Mouse (Mus musculus): ENCODE data around the gene Rictor. TPM values are rescaled to one million over a fixed set of nuclear protein-coding genes. Genes with fewer than 3 reads are reported as not detected.

Gene Rictor
- 57.1 and 64.4 TPM in 2 replicates for polyA plus RNA-seq (2015; fragmentation: Nextera tagmentation; extraction: Ambion mirVana)

DNA sequence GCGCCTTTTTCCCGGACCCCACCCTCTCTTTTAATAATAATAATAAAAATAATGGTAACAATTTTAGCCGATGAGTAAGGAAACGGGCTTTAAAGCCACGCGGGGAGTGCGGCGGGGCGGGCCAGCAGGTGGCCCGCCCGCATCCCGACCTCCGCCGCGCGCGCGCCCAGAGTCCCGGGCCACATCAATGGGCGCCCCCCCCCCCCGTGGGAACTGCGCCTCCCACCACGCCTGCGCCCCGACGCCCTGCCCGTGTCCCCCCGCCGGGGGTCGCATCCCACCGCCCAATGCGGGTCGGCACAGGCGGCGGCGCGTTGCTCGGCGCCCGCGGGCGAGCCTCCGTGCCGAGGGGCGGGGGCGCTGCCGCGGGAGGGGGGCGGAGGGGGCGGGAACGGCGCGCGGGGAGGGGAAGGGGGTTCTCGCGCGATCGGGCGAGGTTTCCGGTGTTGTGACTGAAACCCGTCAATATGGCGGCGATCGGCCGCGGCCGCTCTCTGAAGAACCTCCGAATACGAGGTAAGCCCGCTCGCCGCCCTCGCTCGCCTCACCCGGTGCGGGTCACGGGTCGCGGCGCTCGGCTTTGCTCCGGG lies at the start of gene Rictor:
TSS of gene Rictor (plus strand) at position 444 of the 590 bp plus-strand sequence.
- under 1% methylated on average over 46 of the region's 82 CpGs for WGBS
- Histone ChIP-seq H3K36me3 (ENCODE audit: control insufficient read depth, insufficient read depth, low read length) (no peaks in the 10 kb centered on the region), H3K4me3 (ENCODE audit: low read depth, low read length) (peak within 1 kb of the TSS; percentile 96)

DNA sequence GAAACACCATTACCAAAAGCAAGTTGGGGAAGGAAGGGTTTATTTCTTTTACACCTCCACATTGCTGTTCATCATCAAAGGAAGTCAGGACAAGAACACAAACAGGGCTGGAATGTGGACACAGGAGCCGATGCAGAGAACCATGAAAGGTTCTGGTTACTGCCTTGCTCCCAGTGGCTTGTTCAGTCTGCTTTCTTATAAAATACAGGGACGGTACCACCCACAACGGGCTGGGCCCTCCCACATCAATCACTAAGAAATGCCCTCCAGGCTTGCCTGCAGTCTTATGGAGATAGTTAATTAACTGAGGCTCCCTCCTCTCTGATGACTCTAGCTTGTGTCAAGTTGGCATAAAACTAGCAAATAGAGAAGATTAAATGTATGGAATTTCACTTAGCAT lies 46.2 kb upstream of the Rictor start:
- Histone ChIP-seq H3K4me2 (ENCODE audit: low read length) (no peak overlapping the region), H3K4me3 (ENCODE audit: low read depth, low read length) (no peak overlapping the region), H3K9ac (ENCODE audit: low read depth, low read length) (no peak overlapping the region), H3K4me1 (ENCODE audit: control insufficient read depth, insufficient read depth, low read length) (no peaks in the 10 kb centered on the region), H3K36me3 (ENCODE audit: control insufficient read depth, insufficient read depth, low read length) (no peaks in the 10 kb centered on the region), H3K9me3 (replicated peaks; ENCODE audit: control insufficient read depth, low read length, poor library complexity, severe bottlenecking) (no peaks in the 10 kb centered on the region), H3K27ac (ENCODE audit: low read length) (no peak overlapping the region), H3K27me3 (ENCODE audit: control insufficient read depth, insufficient read depth, low read depth, low read length) (no peaks in the 10 kb centered on the region)
- no peak for ATAC-seq
- 36% methylated on average over 3 of the region's 3 CpGs for WGBS

More for the DNA sequence above, at the start of gene Rictor:
- Histone ChIP-seq H3K27ac (ENCODE audit: low read length) (peak within 1 kb of the TSS; percentile 95), H3K27me3 (ENCODE audit: control insufficient read depth, insufficient read depth, low read depth, low read length) (no peaks in the 10 kb centered on the region), H3K9me3 (replicated peaks; ENCODE audit: control insufficient read depth, low read length, poor library complexity, severe bottlenecking) (no peaks in the 10 kb centered on the region), H3K9ac (ENCODE audit: low read depth, low read length) (peak within 1 kb of the TSS; percentile 96), H3K4me2 (ENCODE audit: low read length) (peak within 1 kb of the TSS; percentile 82), H3K4me1 (ENCODE audit: control insufficient read depth, insufficient read depth, low read length) (peaks cover 31% of the 10 kb centered on the region)
- peak; percentile 93 for ATAC-seq

GRCm38 (mm10) chr15:6663991-6664390 lies 44.2 kb upstream of the Rictor start:
- no peaks in the 10 kb centered on the region for H3K36me3 ChIP-seq (ENCODE audit: control insufficient read depth, insufficient read depth, low read length)
- WGBS, result 64% methylated on average over 7 of the region's 7 CpGs
- no peak overlapping the region for H3K9ac ChIP-seq (ENCODE audit: low read depth, low read length)
- no peak overlapping the region for H3K4me2 ChIP-seq (ENCODE audit: low read length)
- no peaks in the 10 kb centered on the region for H3K4me1 ChIP-seq (ENCODE audit: control insufficient read depth, insufficient read depth, low read length)
- H3K27me3 ChIP-seq (ENCODE audit: control insufficient read depth, insufficient read depth, low read depth, low read length), result no peaks in the 10 kb centered on the region
- no peak for ATAC-seq
- no peak overlapping the region for H3K27ac ChIP-seq (ENCODE audit: low read length)
- H3K4me3 ChIP-seq (ENCODE audit: low read depth, low read length), result no peak overlapping the region
- no peaks in the 10 kb centered on the region for H3K9me3 ChIP-seq (replicated peaks; ENCODE audit: control insufficient read depth, low read length, poor library complexity, severe bottlenecking)

DNA sequence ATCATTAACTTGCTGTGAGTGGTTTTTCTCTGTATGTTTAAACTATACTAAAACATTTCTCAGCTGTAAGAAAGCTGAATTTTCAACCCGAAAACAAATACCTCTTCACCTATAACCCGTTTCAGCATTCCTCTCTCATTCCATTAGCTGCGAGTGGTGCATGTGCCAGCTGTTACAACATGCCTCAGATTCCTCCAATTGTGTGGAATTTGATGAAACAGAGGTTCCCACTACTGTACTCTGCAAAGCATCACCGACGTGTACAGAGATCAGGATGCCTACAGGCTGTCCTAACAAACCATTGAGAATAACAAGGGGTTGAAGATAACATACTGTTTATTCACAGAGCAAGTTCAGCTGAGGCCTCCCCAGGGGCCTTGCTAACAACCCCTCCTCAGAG lies 42.1 kb upstream of the Rictor start:
- H3K27me3 ChIP-seq (ENCODE audit: control insufficient read depth, insufficient read depth, low read depth, low read length), result no peaks in the 10 kb centered on the region
- whole genome bisulfite sequencing, result 58% methylated on average over 5 of the region's 5 CpGs
- H3K4me1 ChIP-seq (ENCODE audit: control insufficient read depth, insufficient read depth, low read length), result no peaks in the 10 kb centered on the region
- no peak for ATAC-seq
- H3K4me2 ChIP-seq (ENCODE audit: low read length), result no peak overlapping the region
- no peak overlapping the region for H3K27ac ChIP-seq (ENCODE audit: low read length)
- H3K9ac ChIP-seq (ENCODE audit: low read depth, low read length), result no peak overlapping the region
- no peak overlapping the region for H3K4me3 ChIP-seq (ENCODE audit: low read depth, low read length)
- no peaks in the 10 kb centered on the region for H3K9me3 ChIP-seq (replicated peaks; ENCODE audit: control insufficient read depth, low read length, poor library complexity, severe bottlenecking)
- no peaks in the 10 kb centered on the region for H3K36me3 ChIP-seq (ENCODE audit: control insufficient read depth, insufficient read depth, low read length)

GRCm38 (mm10) chr15:6668793-6669437 lies 39.3 kb upstream of the Rictor start:
- Histone ChIP-seq H3K27me3 (ENCODE audit: control insufficient read depth, insufficient read depth, low read depth, low read length) (no peaks in the 10 kb centered on the region), H3K4me3 (ENCODE audit: low read depth, low read length) (no peak overlapping the region), H3K4me1 (ENCODE audit: control insufficient read depth, insufficient read depth, low read length) (no peaks in the 10 kb centered on the region), H3K27ac (ENCODE audit: low read length) (no peak overlapping the region), H3K9ac (ENCODE audit: low read depth, low read length) (no peak overlapping the region), H3K9me3 (replicated peaks; ENCODE audit: control insufficient read depth, low read length, poor library complexity, severe bottlenecking) (no peaks in the 10 kb centered on the region), H3K36me3 (ENCODE audit: control insufficient read depth, insufficient read depth, low read length) (no peaks in the 10 kb centered on the region), H3K4me2 (ENCODE audit: low read length) (no peak overlapping the region)
- no peak for ATAC-seq
- 47% methylated on average over 14 of the region's 14 CpGs for WGBS

DNA sequence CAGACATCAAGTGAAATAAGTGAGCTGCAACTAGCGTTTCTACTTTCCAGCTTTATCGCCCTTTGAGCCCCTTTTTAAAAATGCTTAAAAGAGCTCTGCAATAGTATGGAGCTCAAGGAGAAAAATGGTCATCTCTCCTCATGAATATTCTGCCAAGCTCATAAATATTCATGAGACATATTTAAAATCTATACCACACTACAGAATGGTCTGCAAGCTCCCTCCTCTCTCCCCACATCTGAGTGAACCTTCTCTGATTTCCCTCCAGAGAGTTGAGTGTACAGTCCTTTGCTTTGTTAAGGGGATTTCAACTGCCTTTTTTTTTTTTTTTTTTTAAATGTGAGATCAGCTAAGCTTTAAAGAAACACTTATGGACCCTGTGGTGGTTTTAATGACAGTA lies 29.7 kb upstream of the Rictor start:
- ATAC-seq, result no peak
- Histone ChIP-seq H3K27me3 (ENCODE audit: control insufficient read depth, insufficient read depth, low read depth, low read length) (no peaks in the 10 kb centered on the region), H3K9me3 (replicated peaks; ENCODE audit: control insufficient read depth, low read length, poor library complexity, severe bottlenecking) (no peaks in the 10 kb centered on the region), H3K36me3 (ENCODE audit: control insufficient read depth, insufficient read depth, low read length) (no peaks in the 10 kb centered on the region), H3K4me1 (ENCODE audit: control insufficient read depth, insufficient read depth, low read length) (no peaks in the 10 kb centered on the region), H3K27ac (ENCODE audit: low read length) (no peak overlapping the region), H3K4me2 (ENCODE audit: low read length) (no peak overlapping the region), H3K9ac (ENCODE audit: low read depth, low read length) (no peak overlapping the region), H3K4me3 (ENCODE audit: low read depth, low read length) (no peak overlapping the region)
- WGBS, result 35% methylated on average over 2 of the region's 2 CpGs

DNA sequence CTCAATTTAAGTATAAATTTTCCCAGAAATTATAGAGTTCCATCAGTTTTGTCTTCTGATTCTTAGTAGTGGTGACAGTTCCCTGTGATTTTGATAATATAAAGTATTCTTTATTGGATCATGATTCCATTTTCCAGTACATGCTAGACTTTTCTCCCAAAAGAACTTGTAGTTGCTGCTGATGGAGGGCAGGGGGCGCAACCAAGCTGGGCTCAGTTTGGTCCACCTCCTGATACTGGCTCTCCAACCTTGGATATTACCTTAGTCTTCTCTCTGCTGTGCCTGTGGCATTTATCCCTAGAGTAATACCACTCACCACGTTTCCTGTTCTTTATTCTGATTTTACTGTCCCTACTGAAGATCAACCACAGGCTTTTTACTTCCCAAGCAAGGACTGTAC lies 6.0 kb upstream of the Rictor start:
- H3K27ac ChIP-seq (ENCODE audit: low read length), result no peak overlapping the region
- no peak overlapping the region for H3K4me2 ChIP-seq (ENCODE audit: low read length)
- H3K9me3 ChIP-seq (replicated peaks; ENCODE audit: control insufficient read depth, low read length, poor library complexity, severe bottlenecking), result no peaks in the 10 kb centered on the region
- 83% methylated on average over 2 of the region's 2 CpGs for WGBS
- H3K4me1 ChIP-seq (ENCODE audit: control insufficient read depth, insufficient read depth, low read length), result no peaks in the 10 kb centered on the region
- H3K4me3 ChIP-seq (ENCODE audit: low read depth, low read length), result no peak overlapping the region
- H3K27me3 ChIP-seq (ENCODE audit: control insufficient read depth, insufficient read depth, low read depth, low read length), result no peaks in the 10 kb centered on the region
- ATAC-seq, result no peak
- H3K9ac ChIP-seq (ENCODE audit: low read depth, low read length), result no peak overlapping the region
- H3K36me3 ChIP-seq (ENCODE audit: control insufficient read depth, insufficient read depth, low read length), result no peaks in the 10 kb centered on the region

DNA sequence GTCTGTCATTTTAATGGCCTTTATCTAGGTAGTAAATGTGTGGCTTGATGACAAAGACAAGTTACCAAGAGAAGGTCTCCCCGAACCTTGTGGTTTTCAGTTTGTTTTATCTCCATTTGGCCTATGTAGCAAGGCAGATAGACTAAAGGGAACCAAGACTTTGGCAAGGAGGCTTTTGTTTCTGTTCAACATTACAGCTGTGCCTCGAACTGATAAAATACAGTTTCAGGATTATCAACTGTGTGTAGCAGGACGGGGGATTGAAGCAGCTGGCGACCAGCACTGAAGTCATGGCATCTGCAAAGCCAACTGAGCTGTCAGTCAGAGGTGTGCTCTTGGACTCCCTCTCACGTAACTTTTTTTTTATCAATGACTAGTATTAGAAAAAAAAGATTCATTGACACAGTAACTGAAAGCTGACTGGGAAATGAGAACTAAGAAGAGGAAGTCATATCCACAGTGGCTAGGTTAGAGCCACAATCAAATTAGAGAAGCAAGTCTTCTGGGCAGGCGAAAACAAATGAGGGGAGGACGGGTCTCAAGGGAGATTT lies 2.8 kb upstream of the Rictor start:
- 70% methylated on average over 7 of the region's 7 CpGs for WGBS
- Histone ChIP-seq H3K9me3 (replicated peaks; ENCODE audit: control insufficient read depth, low read length, poor library complexity, severe bottlenecking) (no peaks in the 10 kb centered on the region), H3K4me1 (ENCODE audit: control insufficient read depth, insufficient read depth, low read length) (peaks cover 12% of the 10 kb centered on the region), H3K4me2 (ENCODE audit: low read length) (no peak overlapping the region), H3K9ac (ENCODE audit: low read depth, low read length) (no peak overlapping the region), H3K4me3 (ENCODE audit: low read depth, low read length) (no peak overlapping the region), H3K27me3 (ENCODE audit: control insufficient read depth, insufficient read depth, low read depth, low read length) (no peaks in the 10 kb centered on the region), H3K27ac (ENCODE audit: low read length) (no peak overlapping the region), H3K36me3 (ENCODE audit: control insufficient read depth, insufficient read depth, low read length) (no peaks in the 10 kb centered on the region)
- ATAC-seq, result no peak

DNA sequence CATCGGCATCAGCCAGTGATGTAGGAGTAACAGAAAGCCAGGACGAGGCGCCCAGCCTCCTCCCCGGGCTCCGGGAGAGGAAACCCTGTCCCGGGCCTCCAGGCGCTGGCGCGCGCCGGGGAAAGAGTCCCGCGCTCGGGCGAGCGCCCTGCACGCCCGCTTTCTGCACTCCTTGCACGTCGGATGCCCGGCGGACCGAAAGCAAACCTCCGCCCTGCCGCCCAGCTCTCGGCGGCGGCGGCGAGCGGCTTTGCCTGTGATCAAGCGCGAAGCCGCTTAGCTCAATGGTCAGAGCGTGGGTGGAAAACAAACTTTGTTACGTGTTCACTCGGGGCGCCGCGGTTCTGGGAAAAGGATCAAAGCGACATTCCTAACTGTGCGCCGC lies 636 bp upstream of the Rictor start:
- peak; percentile 75 for ATAC-seq
- Histone ChIP-seq H3K9me3 (replicated peaks; ENCODE audit: control insufficient read depth, low read length, poor library complexity, severe bottlenecking) (no peaks in the 10 kb centered on the region), H3K9ac (ENCODE audit: low read depth, low read length) (peak overlapping the region; percentile 96), H3K36me3 (ENCODE audit: control insufficient read depth, insufficient read depth, low read length) (no peaks in the 10 kb centered on the region), H3K4me3 (ENCODE audit: low read depth, low read length) (peak overlapping the region; percentile 96), H3K4me1 (ENCODE audit: control insufficient read depth, insufficient read depth, low read length) (peaks cover 29% of the 10 kb centered on the region), H3K27me3 (ENCODE audit: control insufficient read depth, insufficient read depth, low read depth, low read length) (no peaks in the 10 kb centered on the region), H3K27ac (ENCODE audit: low read length) (peak overlapping the region; percentile 95), H3K4me2 (ENCODE audit: low read length) (peak overlapping the region; percentile 82)
- under 1% methylated on average over 43 of the region's 43 CpGs for WGBS

Data from midbrain, embryonic 16.5 days (tissue).